Mouse (Mus musculus): ENCODE data around the gene Ptpn13. TPM values are rescaled to one million over a fixed set of nuclear protein-coding genes. Genes with fewer than 3 reads are reported as not detected.

Ptpn13 gene
- polyA plus RNA-seq, 1 experiment from 2014 or later: 215 TPM

DNA sequence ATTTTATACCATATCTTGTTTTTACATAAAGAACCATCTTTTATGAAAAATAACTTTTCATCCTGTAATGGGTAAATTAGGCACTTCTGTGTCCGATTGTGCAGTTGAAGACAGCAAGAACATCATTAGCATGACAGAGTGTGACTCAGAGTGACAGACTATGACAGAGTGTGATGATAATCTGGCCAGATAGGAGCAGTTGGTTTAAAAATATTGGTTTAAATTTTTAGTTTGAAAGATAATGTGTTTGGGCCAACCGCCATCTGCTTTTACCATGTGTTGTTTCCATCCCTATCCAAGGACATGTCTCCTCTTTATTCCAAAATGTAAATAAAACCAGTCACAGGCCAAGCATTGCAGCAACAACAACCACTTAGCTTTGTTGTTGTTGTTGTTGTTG, 72.5 kb downstream of the Ptpn13 start:
- H3K27me3 ChIP-seq: no peaks in the 10 kb centered on the region
- in situ Hi-C loops (cut with MboI; ENCODE audit: low pct_unique_long_range_greater_than_20kb): no loop called here
- ChIA-PET POLR2A (no interaction called here), CTCF (no interaction called here)
- no peak for TF ChIP-seq CTCF (IDR thresholded peaks at IDR 0.05)
- ATAC-seq: no peak
- DNase-seq (ENCODE audit: low read depth, low spot score): no peak

DNA sequence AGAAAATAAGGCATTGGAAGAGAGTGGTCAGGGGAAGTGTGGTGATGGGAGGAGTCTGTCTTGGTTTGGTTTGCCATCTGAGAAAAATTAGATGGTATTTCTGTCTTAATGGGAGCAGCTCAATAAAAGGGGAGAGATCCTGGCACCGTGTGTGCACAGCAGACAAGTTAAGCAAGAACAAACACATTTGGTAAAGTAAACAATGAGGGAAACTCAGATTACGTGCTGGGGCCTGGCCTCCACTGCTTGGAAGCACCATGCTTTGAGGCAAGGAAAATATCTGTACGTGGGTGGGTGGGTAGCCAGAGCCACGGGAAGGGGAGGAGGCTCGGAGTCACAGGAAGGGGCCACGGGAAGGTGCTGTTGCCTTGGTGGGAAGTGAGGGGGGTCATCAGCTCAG, 74.3 kb downstream of the Ptpn13 start:
- DNase-seq (ENCODE audit: low read depth, low spot score) (no peak), ATAC-seq (no peak)
- ChIA-PET POLR2A (no interaction called here), CTCF (interaction anchor here (0.7 to 3.0 kb wide), 2 partner anchors 10 to 14 kb away, joined by 3 to 12 read pairs; no protein-coding TSS in a partner anchor)
- no peaks in the 10 kb centered on the region for H3K27me3 ChIP-seq
- in situ Hi-C loops (cut with MboI; ENCODE audit: low pct_unique_long_range_greater_than_20kb): no loop called here
- no peak for TF ChIP-seq CTCF (IDR thresholded peaks at IDR 0.05)

DNA sequence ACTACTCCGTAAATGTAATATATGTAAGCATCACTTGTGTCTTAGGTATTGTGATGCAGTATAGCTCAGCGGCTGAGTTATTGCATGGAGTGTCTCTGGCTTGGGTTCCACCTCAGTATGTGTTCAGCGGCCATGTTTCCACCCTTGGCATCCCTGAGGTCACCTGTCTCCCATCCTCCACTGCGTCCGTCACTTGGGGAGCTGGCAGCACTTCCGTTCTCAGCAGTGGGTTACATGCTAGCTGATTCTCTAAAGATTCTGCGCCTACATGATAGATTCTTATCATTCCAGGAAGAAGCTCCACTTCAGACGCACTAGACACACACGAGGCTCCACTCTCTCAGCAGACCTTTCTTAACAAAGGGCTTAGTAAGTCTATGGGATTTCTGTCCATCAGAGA, 76.1 kb downstream of the Ptpn13 start:
- TF ChIP-seq CTCF (IDR thresholded peaks at IDR 0.05): no peak
- DNase-seq (ENCODE audit: low read depth, low spot score) (no peak), ATAC-seq (no peak)
- no peaks in the 10 kb centered on the region for H3K27me3 ChIP-seq
- in situ Hi-C loops (cut with MboI; ENCODE audit: low pct_unique_long_range_greater_than_20kb): no loop called here
- CTCF ChIA-PET: interaction anchor here (2.0 to 3.0 kb wide), 2 partner anchors 12 to 145 kb away, joined by 4 to 12 read pairs; no protein-coding TSS in a partner anchor
- POLR2A ChIA-PET: no interaction called here

DNA sequence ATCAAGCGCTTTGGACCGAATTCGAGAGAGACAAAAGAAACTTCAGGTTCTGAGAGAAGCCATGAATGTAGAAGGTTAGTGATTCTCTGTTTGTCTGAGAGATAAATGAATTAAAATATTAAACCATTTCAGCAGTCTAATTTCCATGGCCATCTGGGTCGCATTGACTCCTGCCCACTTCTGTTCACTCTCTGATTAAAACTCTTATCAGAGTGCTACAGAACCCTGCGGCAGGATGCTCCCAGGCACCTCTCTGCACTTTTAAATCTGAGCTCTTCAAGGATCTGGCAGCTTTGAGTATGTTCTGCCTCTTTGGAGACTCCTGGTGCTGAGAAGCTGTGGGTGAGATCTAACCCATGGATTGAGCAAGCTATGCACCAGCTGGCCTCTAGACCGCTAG, 76.8 kb downstream of the Ptpn13 start:
- ATAC-seq (no peak), DNase-seq (ENCODE audit: low read depth, low spot score) (no peak)
- POLR2A ChIA-PET: no interaction called here
- in situ Hi-C loops (cut with MboI; ENCODE audit: low pct_unique_long_range_greater_than_20kb): no loop called here
- CTCF ChIA-PET: interaction anchor here (1.0 to 2.0 kb wide), 2 partner anchors 17 to 146 kb away, joined by 3 to 4 read pairs; no protein-coding TSS in a partner anchor
- no peaks in the 10 kb centered on the region for H3K27me3 ChIP-seq
- no peak for TF ChIP-seq CTCF (IDR thresholded peaks at IDR 0.05)

DNA sequence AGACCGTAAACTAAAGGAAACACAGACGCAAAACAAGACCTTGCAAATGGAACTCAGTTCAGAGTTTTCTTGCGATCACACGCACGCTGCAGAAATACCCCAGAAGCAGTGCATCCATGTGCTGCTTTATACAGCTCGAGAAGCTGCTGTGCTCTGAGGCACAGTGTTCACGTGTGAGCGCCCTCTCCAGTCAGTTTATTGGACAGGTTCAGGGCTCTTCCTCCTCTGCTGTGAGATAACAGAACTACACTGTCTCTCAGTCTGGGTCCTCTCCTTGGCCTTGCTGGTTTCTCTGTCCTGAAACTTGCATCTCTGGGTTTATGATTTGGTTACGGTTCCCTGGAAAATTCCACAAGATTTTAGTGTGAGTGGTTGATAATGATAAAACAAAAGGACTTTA, 88.2 kb downstream of the Ptpn13 start:
- ATAC-seq: no peak
- no peaks in the 10 kb centered on the region for H3K27me3 ChIP-seq
- POLR2A ChIA-PET: no interaction called here

DNA sequence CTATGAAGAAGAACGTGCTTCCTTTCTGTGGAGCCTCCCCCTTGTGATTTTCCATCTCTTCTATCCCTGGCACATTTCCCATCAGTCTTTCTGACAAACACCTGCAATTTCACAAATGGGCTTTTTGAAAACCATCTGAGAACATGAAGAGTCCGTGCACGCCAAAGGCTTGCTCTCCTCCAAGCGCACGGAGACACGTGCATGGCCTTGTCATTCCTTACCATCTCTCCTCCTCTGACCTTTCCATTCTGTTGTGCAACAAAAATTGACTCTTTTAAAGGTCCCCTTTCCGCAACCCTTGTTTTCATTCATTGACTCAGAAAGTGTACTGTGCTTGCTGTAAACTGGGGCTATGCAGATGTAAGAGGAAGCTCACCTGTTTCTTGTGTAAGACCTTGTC, 89.4 kb downstream of the Ptpn13 start:
- POLR2A ChIA-PET: no interaction called here

More for the DNA sequence above, 88.2 kb downstream of the Ptpn13 start:
- CTCF ChIA-PET: interaction anchor here (0.8 to 1.1 kb wide), 2 partner anchors 13 to 17 kb away, joined by 3 to 5 read pairs; no protein-coding TSS in a partner anchor
- in situ Hi-C loops (cut with MboI; ENCODE audit: low pct_unique_long_range_greater_than_20kb): no loop called here
- no peak for DNase-seq (ENCODE audit: low read depth, low spot score)
- no peak for TF ChIP-seq CTCF (IDR thresholded peaks at IDR 0.05)

DNA sequence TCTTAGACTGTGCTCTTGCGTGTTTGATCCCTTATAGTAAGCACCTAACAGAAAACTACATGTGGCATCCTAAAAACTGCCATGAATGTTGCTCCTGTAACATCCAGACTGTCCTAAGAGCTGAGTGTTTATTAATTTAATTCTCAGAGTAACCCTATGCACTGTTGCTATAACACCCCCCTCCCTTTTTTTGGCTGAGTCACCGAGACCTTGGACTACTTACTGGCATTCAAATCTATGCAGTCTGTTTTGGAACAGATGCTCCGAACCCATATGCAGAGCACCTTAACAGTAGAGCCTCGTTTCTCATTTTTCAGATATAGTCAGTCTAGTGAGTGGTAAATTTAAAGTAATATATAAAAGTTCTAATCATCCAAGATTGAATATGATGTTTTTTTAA, 90.9 kb downstream of the Ptpn13 start:
- TF ChIP-seq CTCF (IDR thresholded peaks at IDR 0.05): no peak
- POLR2A ChIA-PET: no interaction called here
- in situ Hi-C loops (cut with MboI; ENCODE audit: low pct_unique_long_range_greater_than_20kb): no loop called here

More for the DNA sequence above, 89.4 kb downstream of the Ptpn13 start:
- ATAC-seq (no peak), DNase-seq (ENCODE audit: low read depth, low spot score) (no peak)
- in situ Hi-C loops (cut with MboI; ENCODE audit: low pct_unique_long_range_greater_than_20kb): no loop called here
- CTCF ChIA-PET: interaction anchor here (1.3 to 1.9 kb wide), 2 partner anchors 9 to 16 kb away, joined by 3 to 4 read pairs; no protein-coding TSS in a partner anchor
- no peak for TF ChIP-seq CTCF (IDR thresholded peaks at IDR 0.05)
- no peaks in the 10 kb centered on the region for H3K27me3 ChIP-seq

DNA sequence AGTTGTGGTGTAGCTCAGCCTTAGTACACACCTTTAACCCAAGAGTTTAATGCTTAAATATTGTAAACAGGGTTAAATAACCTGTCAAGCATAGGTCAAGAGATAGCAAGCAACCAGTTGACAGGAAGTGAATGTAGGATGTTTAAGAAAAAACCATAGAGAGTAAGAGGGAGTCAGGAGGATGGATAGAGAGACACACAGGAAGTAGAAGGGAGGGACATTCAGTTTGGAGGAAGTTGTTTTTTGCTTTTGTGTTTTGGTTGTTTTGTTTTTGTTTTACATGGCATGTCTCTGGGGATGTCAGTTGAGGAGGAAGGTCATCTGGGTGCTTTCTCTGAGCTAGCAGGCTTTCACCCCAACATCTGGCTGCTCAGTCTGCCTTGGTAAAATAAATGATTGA, 91.6 kb downstream of the Ptpn13 start:
- DNase-seq (ENCODE audit: low read depth, low spot score): no peak
- CTCF ChIA-PET: interaction anchor here (0.8 kb wide), 1 partner anchor 42 kb away, joined by 3 read pairs; no protein-coding TSS in a partner anchor
- H3K27me3 ChIP-seq: no peaks in the 10 kb centered on the region
- TF ChIP-seq CTCF (IDR thresholded peaks at IDR 0.05): no peak
- ATAC-seq: no peak
- in situ Hi-C loops (cut with MboI; ENCODE audit: low pct_unique_long_range_greater_than_20kb): no loop called here
- POLR2A ChIA-PET: no interaction called here

More for the DNA sequence above, 90.9 kb downstream of the Ptpn13 start:
- no peak for DNase-seq (ENCODE audit: low read depth, low spot score)
- H3K27me3 ChIP-seq: no peaks in the 10 kb centered on the region
- CTCF ChIA-PET: interaction anchor here (1.9 kb wide), 1 partner anchor 11 kb away, joined by 4 read pairs; no protein-coding TSS in a partner anchor
- no peak for ATAC-seq

DNA sequence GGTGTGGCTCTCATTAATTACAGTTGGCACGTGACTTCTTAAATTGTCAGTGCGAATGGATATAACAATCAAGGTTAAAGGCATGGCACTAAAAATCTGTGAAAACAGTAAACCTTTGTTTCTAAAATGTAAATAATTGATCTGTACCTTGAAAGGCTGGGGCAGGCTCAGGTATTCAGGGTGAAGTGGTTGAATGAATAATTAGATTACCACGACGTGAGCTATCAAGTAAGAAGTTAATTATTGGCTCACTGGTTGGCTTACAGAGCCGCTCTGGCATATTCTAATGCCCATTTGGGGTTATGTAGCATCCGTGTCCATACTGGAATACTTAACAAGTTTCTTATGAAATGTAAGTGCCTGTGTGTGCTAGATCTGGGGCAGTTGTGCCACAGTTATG, 92.6 kb downstream of the Ptpn13 start:
- ChIA-PET POLR2A (interaction anchor here (1.0 kb wide), 1 partner anchor 29 kb away, joined by 3 read pairs; no protein-coding TSS in a partner anchor), CTCF (interaction anchor here (1.2 kb wide), 1 partner anchor 13 kb away, joined by 3 read pairs; no protein-coding TSS in a partner anchor)
- no peak for DNase-seq (ENCODE audit: low read depth, low spot score)
- in situ Hi-C loops (cut with MboI; ENCODE audit: low pct_unique_long_range_greater_than_20kb): no loop called here
- no peak for TF ChIP-seq CTCF (IDR thresholded peaks at IDR 0.05)
- H3K27me3 ChIP-seq: no peaks in the 10 kb centered on the region
- no peak for ATAC-seq

DNA sequence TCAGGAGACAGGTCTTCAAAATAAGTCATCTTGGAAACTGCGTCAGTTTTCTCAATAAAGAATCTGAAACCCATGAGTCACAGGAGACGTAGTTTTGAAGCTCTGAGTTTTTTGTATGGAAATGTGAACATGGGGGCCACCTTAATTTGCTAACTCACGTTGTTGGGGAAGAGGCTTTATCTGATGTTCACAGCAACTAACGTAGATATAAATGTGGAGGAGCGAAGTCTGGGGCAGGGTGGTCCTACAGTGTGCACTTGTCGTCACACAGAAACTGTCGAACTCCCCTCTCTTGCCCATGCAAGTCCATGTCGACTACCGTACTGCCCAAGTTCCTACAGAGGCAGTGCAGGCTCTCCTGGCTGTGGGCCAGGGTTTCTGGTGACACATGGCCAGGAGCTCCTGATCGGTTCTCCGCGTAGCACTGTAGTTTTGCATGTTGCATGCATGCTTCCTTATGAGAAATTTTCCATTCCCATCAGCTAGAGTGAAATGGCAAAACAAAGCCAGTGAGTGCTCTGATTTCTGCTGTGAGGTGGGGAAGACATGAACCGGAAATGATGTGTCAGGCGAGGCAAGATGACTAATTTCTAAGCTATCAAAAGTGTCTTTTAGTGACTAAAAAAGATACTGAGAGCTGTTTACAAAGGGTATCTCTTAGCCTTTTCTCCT, 93.9 kb downstream of the Ptpn13 start:
- peak; percentile 74 for ATAC-seq
- no peak for TF ChIP-seq CTCF (IDR thresholded peaks at IDR 0.05)
- ChIA-PET POLR2A (interaction anchor here (1.0 to 1.3 kb wide), 3 partner anchors 10 to 19 kb away, joined by 3 to 4 read pairs (median 3); no protein-coding TSS in a partner anchor), CTCF (interaction anchor here (0.8 to 1.9 kb wide), 4 partner anchors 9 to 19 kb away, joined by 3 to 7 read pairs (median 4); no protein-coding TSS in a partner anchor)
- H3K27me3 ChIP-seq: no peaks in the 10 kb centered on the region
- peak; percentile 81 for DNase-seq (ENCODE audit: low read depth, low spot score)
- in situ Hi-C loops (cut with MboI; ENCODE audit: low pct_unique_long_range_greater_than_20kb): no loop called here

DNA sequence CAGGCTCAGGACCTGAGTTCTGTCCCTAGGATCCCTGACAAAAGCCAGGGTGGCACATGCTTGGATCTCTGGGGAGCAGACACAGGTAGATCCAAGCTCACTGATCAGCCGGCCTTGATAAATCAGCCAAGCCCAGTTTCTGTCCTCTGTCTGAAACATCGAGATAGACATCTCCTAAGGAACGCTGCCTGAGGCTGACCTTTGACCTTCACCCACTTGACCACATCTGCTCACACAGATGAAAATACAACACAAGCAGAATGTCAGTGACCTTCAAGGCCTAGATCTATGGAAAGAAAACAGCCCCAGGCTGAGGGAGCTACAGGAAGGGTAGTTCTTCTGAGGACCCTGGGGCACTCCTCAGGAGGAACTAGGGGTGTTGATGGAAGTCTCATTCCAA, 97.4 kb downstream of the Ptpn13 start:
- no peaks in the 10 kb centered on the region for H3K27me3 ChIP-seq
- DNase-seq (ENCODE audit: low read depth, low spot score) (no peak), ATAC-seq (no peak)
- CTCF ChIA-PET: interaction anchor here (1.0 kb wide), 1 partner anchor 99 kb away, joined by 3 read pairs; no protein-coding TSS in a partner anchor
- POLR2A ChIA-PET: no interaction called here
- in situ Hi-C loops (cut with MboI; ENCODE audit: low pct_unique_long_range_greater_than_20kb): no loop called here
- no peak for TF ChIP-seq CTCF (IDR thresholded peaks at IDR 0.05)

All from Patski (cell line).